Mouse (Mus musculus) G1E (cell line): ENCODE data around the gene Rbmx. TPM values are rescaled to one million over a fixed set of nuclear protein-coding genes. Genes with fewer than 3 reads are reported as not detected.

Experiments used
- ATAC-seq: 2 replicates; pipeline ENCODE4 v1.8.0; 2016; ENCODE audit warnings: mild to moderate bottlenecking; ENCODE audit not compliant: insufficient number of reproducible peaks, poor library complexity, low FRiP score, severe bottlenecking; ENCODE audit errors: extremely low read depth
- DNase-seq: peaks from one replicate; pipeline ENCODE4 v3.0.0; 2012; ENCODE audit warnings: low spot score
- H3K27me3 ChIP-seq: 2 replicates; pipeline ENCODE4 v1.6.1; 2012; ENCODE audit warnings: mild to moderate bottlenecking, low read length, inconsistent platforms; ENCODE audit not compliant: insufficient read depth
- H3K36me3 ChIP-seq: replicated peaks from 2 replicates; pipeline ENCODE3; 2012; ENCODE audit warnings: mild to moderate bottlenecking, inconsistent platforms
- H3K4me1 ChIP-seq: 2 replicates; pipeline ENCODE4 v1.6.1; 2012; ENCODE audit warnings: low read depth, low read length, inconsistent platforms, mixed read lengths; ENCODE audit not compliant: insufficient read depth
- H3K4me3 ChIP-seq: 2 replicates; pipeline ENCODE4 v1.5.1; 2012; ENCODE audit warnings: low read depth, mild to moderate bottlenecking, inconsistent platforms, low read length, moderate library complexity, mixed read lengths
- H3K9me3 ChIP-seq: replicated peaks from 2 replicates; pipeline ENCODE4 v1.6.1; 2012; ENCODE audit warnings: inconsistent platforms
- CTCF ChIP-seq: IDR thresholded peaks from 2 replicates; pipeline ENCODE4 v1.5.1; 2012; ENCODE audit warnings: low read depth, low read length, inconsistent platforms, mixed read lengths
- GATA1 ChIP-seq: IDR thresholded peaks from 2 replicates; pipeline ENCODE4 v1.6.1; 2012; ENCODE audit warnings: borderline replicate concordance, low read length, inconsistent platforms, mixed read lengths
- GATA2 ChIP-seq: IDR thresholded peaks from 2 replicates; pipeline ENCODE4 v1.6.1; 2012; ENCODE audit warnings: low read depth, low read length, inconsistent platforms, borderline replicate concordance
- POLR2AphosphoS5 ChIP-seq: IDR thresholded peaks from 2 replicates; pipeline ENCODE4 v1.6.1; 2012; ENCODE audit warnings: low read depth, low read length, inconsistent platforms; ENCODE audit not compliant: insufficient replicate concordance
- TAL1 ChIP-seq: conservative IDR thresholded peaks from 2 replicates; pipeline ENCODE4 v1.6.1; 2012; ENCODE audit warnings: low read depth, low read length, inconsistent platforms, mixed read lengths
- polyA plus RNA-seq: library from polyadenylated mRNA; stranded (reverse); fragments of >175 nt; gene quantifications from 2 replicates; pipeline ENCODE4 v1.2.3, GENCODE M21; 2012
- total RNA-seq, 2 experiments: library from RNA; stranded (forward) in 1 of 2; stranded (reverse) in 1 of 2; fragments of 200-1000 nt in 1 of 2; fragments of >200 nt in 1 of 2; fragmentation: Nextera tagmentation in 1 of 2; gene quantifications; 2 replicates each; pipeline ENCODE4 v1.2.3; 2014 to 2017

Gene Rbmx
- total and polyA plus RNA-seq, 3 experiments = 34.5 to 103 (median 70.0) TPM

DNA sequence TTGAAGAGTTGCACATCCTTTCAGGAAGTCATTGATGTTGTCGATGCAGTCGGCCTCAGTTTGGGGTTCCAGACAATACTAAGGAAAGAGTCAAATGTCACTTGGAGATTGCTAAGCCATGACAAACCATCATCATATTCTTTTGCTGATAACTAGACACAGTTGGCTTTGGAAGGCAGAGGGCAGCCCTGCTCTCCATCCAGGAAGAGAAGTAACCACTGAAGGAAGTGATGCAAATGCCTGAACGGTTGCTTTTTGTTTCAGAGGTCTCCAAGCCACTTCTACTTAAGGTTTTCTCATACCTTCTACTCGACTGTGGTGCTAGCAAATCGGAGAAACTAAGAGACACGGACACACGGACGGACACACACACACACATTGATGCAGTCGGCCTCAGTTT is 55.9 kb downstream of the Rbmx start:
- ATAC-seq (no peak), DNase-seq (no peak)
- no peaks in the 10 kb centered on the region for H3K36me3 ChIP-seq
- no peaks in the 10 kb centered on the region for H3K9me3 ChIP-seq
- no peaks in the 10 kb centered on the region for H3K27me3 ChIP-seq
- H3K4me3 ChIP-seq = no peak overlapping the region
- TF ChIP-seq TAL1 (no peak), POLR2AphosphoS5 (no peak), CTCF (no peak), GATA2 (no peak), GATA1 (no peak)
- peaks cover 7% of the 10 kb centered on the region; the same call in 1 of the 2 replicates for H3K4me1 ChIP-seq

DNA sequence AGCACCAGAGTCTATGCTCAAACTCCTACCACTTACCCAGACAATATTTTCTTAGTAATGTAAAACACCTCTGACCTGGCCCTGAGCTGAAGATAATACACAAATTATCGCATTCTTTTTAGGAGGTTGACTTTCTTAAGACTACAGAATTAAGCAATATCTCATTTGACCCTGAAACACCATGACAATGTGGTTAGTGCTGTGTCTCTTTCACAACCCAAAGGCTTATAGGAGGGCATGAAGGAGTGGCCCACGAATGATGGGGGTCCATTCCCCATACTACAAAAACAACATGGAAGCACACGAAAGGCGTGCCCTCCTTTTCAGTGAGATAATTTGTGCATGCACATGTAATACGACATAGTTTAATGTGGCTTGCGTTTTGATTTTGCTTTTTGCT is 57.5 kb downstream of the Rbmx start:
- Histone ChIP-seq H3K27me3 (no peaks in the 10 kb centered on the region), H3K4me1 (peaks cover 7% of the 10 kb centered on the region; the same call in 1 of the 2 replicates), H3K36me3 (no peaks in the 10 kb centered on the region), H3K9me3 (no peaks in the 10 kb centered on the region), H3K4me3 (no peak overlapping the region)
- TF ChIP-seq GATA1 = no peak
- no peak for TF ChIP-seq CTCF
- TF ChIP-seq GATA2 = no peak
- no peak for TF ChIP-seq POLR2AphosphoS5
- no peak for TF ChIP-seq TAL1
- no peak for DNase-seq
- no peak for ATAC-seq

Other genes starting within 250 kb of the Rbmx start
- not detected in 2 replicates for gene Cd40lg, start 180.9 kb downstream of the Rbmx start, total RNA-seq (2014; fragmentation: Nextera tagmentation)
- not detected in 2 replicates for gene Cd40lg, start 180.9 kb downstream of the Rbmx start, total RNA-seq (2017)
- gene Cd40lg, start 180.9 kb downstream of the Rbmx start, polyA plus RNA-seq = not detected in 2 replicates
- 7.2 and 9.2 TPM in 2 replicates for gene Arhgef6, start 54.3 kb downstream of the Rbmx start, total RNA-seq (2014; fragmentation: Nextera tagmentation)
- 1.1 and 1.7 TPM in 2 replicates for gene Arhgef6, start 54.3 kb downstream of the Rbmx start, total RNA-seq (2017)
- gene Arhgef6, start 54.3 kb downstream of the Rbmx start, polyA plus RNA-seq = 0.17 and 0.25 TPM in 2 replicates
- not detected in 2 replicates for gene Gm364, start 16.1 kb upstream of the Rbmx start, total RNA-seq (2014; fragmentation: Nextera tagmentation)
- gene Gm364, start 16.1 kb upstream of the Rbmx start, total RNA-seq (2017) = not detected in 2 replicates
- gene Gm364, start 16.1 kb upstream of the Rbmx start, polyA plus RNA-seq = not detected in 2 replicates
- gene Gpr101, start 110.7 kb upstream of the Rbmx start, total RNA-seq (2014; fragmentation: Nextera tagmentation) = not detected in 2 replicates
- under 0.01 TPM in 1 of 2 replicates, not detected in the other for gene Gpr101, start 110.7 kb upstream of the Rbmx start, total RNA-seq (2017)
- not detected in 2 replicates for gene Gpr101, start 110.7 kb upstream of the Rbmx start, polyA plus RNA-seq